Mouse (Mus musculus) brown adipose tissue, adult 24 weeks (tissue): ENCODE measurements around the gene Cuedc1. TPM values are rescaled to one million over a fixed set of nuclear protein-coding genes. Genes with fewer than 3 reads are reported as not detected.
"Not testable (repeated sequence)": the region's sequence is repeated elsewhere in the genome, so short reads cannot be mapped to it uniquely, and the experiment has no call there.

Experiments
- H3K27ac ChIP-seq: fragments of 200-500 bp; replicated peaks from 2 replicates; pipeline ENCODE4 v1.5.1; 2012; ENCODE audit warnings: low read depth, mild to moderate bottlenecking, low read length
- H3K4me1 ChIP-seq: fragments of 200-500 bp; 2 replicates; pipeline ENCODE4 v1.6.1; 2012; ENCODE audit warnings: low read length, mixed read lengths; ENCODE audit not compliant: control insufficient read depth, insufficient read depth, insufficient read length
- H3K4me3 ChIP-seq: fragments of 200-500 bp; 2 replicates; pipeline ENCODE4 v1.5.1; 2012; ENCODE audit warnings: low read depth, mild to moderate bottlenecking, low read length, moderate library complexity; ENCODE audit not compliant: insufficient read depth
- polyA plus RNA-seq: library from polyadenylated mRNA; stranded (reverse); fragments of >200 nt; gene quantifications from 2 replicates; pipeline ENCODE4 v1.2.4, GENCODE M21; 2012; ENCODE audit not compliant: missing spikeins, insufficient read depth, insufficient read length

The Cuedc1 gene
- polyA plus RNA-seq, 1 experiment: 7.3 TPM

- Histone ChIP-seq H3K4me1 (peaks cover 16% of the 10 kb centered on the region), H3K4me3 (no peak overlapping the region), H3K27ac (peak overlapping the region; percentile 60; the same call in 1 of the 2 replicates)
Observed at GRCm38 (mm10) chr11:88173386-88174025, 75.6 kb downstream of the Cuedc1 start.

- Histone ChIP-seq H3K27ac (peak overlapping the region; percentile 80), H3K4me3 (no peak overlapping the region), H3K4me1 (peaks cover 9% of the 10 kb centered on the region; the same call in 1 of the 2 replicates)
Observed at GRCm38 (mm10) chr11:88180467-88180958, 82.7 kb downstream of the Cuedc1 start.

- H3K27ac ChIP-seq: peak overlapping the region; percentile 80
- no peak overlapping the region for H3K4me3 ChIP-seq
- peaks cover 9% of the 10 kb centered on the region; the same call in 1 of the 2 replicates for H3K4me1 ChIP-seq
Observed at GRCm38 (mm10) chr11:88180959-88181619, 83.2 kb downstream of the Cuedc1 start.

- Histone ChIP-seq H3K4me1 (peaks cover 11% of the 10 kb centered on the region), H3K27ac (no peak overlapping the region), H3K4me3 (no peak overlapping the region)
Observed at GRCm38 (mm10) chr11:88184632-88185180, 86.8 kb downstream of the Cuedc1 start.

- H3K4me3 ChIP-seq: no peak overlapping the region
- peaks cover 4% of the 10 kb centered on the region for H3K4me1 ChIP-seq
- no peak overlapping the region for H3K27ac ChIP-seq
Observed at GRCm38 (mm10) chr11:88186078-88186946, 88.5 kb downstream of the Cuedc1 start.

- Histone ChIP-seq H3K27ac (peak overlapping the region; percentile 48), H3K4me1 (peaks cover 2% of the 10 kb centered on the region; the same call in 1 of the 2 replicates), H3K4me3 (no peak overlapping the region)
Observed at GRCm38 (mm10) chr11:88186947-88187243, 89.0 kb downstream of the Cuedc1 start.

GRCm38 (mm10) chr11:88187417-88188133 is 89.7 kb downstream of the Cuedc1 start:
- Histone ChIP-seq H3K4me1 (peaks cover 2% of the 10 kb centered on the region; the same call in 1 of the 2 replicates), H3K27ac (peak overlapping the region; percentile 70), H3K4me3 (peak overlapping the region; percentile 53)

- Histone ChIP-seq H3K4me1 (peaks cover 2% of the 10 kb centered on the region; the same call in 1 of the 2 replicates), H3K27ac (peak overlapping the region; percentile 70), H3K4me3 (peak overlapping the region; percentile 53)
Observed at GRCm38 (mm10) chr11:88188216-88188615, 90.4 kb downstream of the Cuedc1 start.

GRCm38 (mm10) chr11:88188635-88189034 is 90.8 kb downstream of the Cuedc1 start:
- H3K27ac ChIP-seq: no peak overlapping the region
- H3K4me3 ChIP-seq: no peak overlapping the region

GRCm38 (mm10) chr11:88192595-88192994 is 94.7 kb downstream of the Cuedc1 start:
- H3K4me3 ChIP-seq: no peak overlapping the region
- no peak overlapping the region for H3K27ac ChIP-seq
- H3K4me1 ChIP-seq: peaks cover 3% of the 10 kb centered on the region

More at GRCm38 (mm10) chr11:88188635-88189034, 90.8 kb downstream of the Cuedc1 start:
- peaks cover 2% of the 10 kb centered on the region; the same call in 1 of the 2 replicates for H3K4me1 ChIP-seq

- Histone ChIP-seq H3K4me1 (peaks cover 3% of the 10 kb centered on the region), H3K4me3 (no peak overlapping the region), H3K27ac (no peak overlapping the region)
Observed at GRCm38 (mm10) chr11:88193098-88193823, 95.4 kb downstream of the Cuedc1 start.

- H3K27ac ChIP-seq: no peak overlapping the region
- H3K4me1 ChIP-seq: peaks cover 3% of the 10 kb centered on the region
- peak overlapping the region; percentile 42 for H3K4me3 ChIP-seq
Observed at GRCm38 (mm10) chr11:88193824-88194696, 96.2 kb downstream of the Cuedc1 start.

- H3K27ac ChIP-seq, H3K4me1 ChIP-seq: not testable (repeated sequence)
Observed at GRCm38 (mm10) chr11:88195699-88196098, 97.8 kb downstream of the Cuedc1 start.

More at GRCm38 (mm10) chr11:88195699-88196098, 97.8 kb downstream of the Cuedc1 start:
- H3K4me3 ChIP-seq: not testable (repeated sequence)
